Mouse (Mus musculus): Measurements from ENCODE around the gene Pnmal1.

DNA sequence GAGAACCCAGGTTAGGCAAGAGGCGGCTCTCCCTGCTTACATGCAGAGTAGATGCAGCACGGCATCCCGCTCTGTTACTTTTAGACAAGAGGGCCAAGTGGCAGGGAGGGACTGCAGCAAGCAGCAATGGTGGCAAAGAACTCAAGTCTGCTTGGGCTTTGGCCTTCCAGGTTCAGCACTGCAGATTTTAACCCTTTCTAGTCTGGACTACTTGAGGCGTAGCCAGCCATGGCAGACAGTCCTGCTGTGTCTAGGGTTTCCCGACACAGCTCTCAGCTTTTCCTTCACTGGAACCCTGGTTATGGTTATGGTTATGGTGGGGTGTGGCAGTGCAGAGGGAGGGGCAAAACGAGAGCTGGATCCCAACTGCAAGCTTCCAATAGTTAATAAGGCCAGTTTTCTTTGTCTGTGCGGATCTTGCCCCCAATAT lies 39.3 kb upstream of the Pnmal1 start:
- TF ChIP-seq POLR2A (IDR thresholded peaks at IDR 0.05; ENCODE audit: low read depth, low read length) = no peak
- no peak for TF ChIP-seq CTCF (IDR thresholded peaks at IDR 0.05; ENCODE audit: extremely low read depth, insufficient read length, insufficient replicate concordance, low read depth, low read length)

Measured in small intestine, adult 2 months (tissue).